Mouse (Mus musculus) lung, adult 2 months (tissue): ENCODE data around the gene Pot1a. TPM values are rescaled to one million over a fixed set of nuclear protein-coding genes. Genes with fewer than 3 reads are reported as not detected.

ENCODE experiments used
- DNase-seq: peaks from one replicate; pipeline ENCODE4 v3.0.0; 2022
- H3K4me1 ChIP-seq: fragments of 200-500 bp; 2 replicates; pipeline ENCODE4 v1.6.1; 2011; ENCODE audit warnings: low read length; ENCODE audit not compliant: control insufficient read depth, insufficient read depth
- H3K4me3 ChIP-seq: fragments of 200-500 bp; replicated peaks from 2 replicates; pipeline ENCODE3; 2011; ENCODE audit warnings: low read depth, mild to moderate bottlenecking, control low read depth, low read length; ENCODE audit errors: extremely low read depth
- CTCF ChIP-seq: fragments of 200-500 bp; IDR thresholded peaks from 2 replicates; pipeline ENCODE4 v1.5.1; 2011; ENCODE audit warnings: mild to moderate bottlenecking, low read length, control low read depth; ENCODE audit not compliant: insufficient read depth
- POLR2A ChIP-seq: fragments of 200-500 bp; IDR thresholded peaks from 2 replicates; pipeline ENCODE4 v1.6.1; 2011; ENCODE audit warnings: low read depth, mild to moderate bottlenecking, control low read depth, low read length, borderline replicate concordance; ENCODE audit errors: extremely low read depth
- WGBS: fragments of 180-500 bp; shearing (Covaris S2); methylation state at CpG from one replicate; pipeline ENCODE4 v1.1.7; 2018; 5-methylcytosine and 5-hydroxymethylcytosine counted together
- polyA plus RNA-seq: library from polyadenylated mRNA; depleted of rRNA; stranded (reverse); fragments of >200 nt; gene quantifications from 2 replicates; pipeline ENCODE4 v1.2.3, GENCODE M21; 2012; rRNA removed

The Pot1a gene
- polyA plus RNA-seq, 1 experiment: 6.4 TPM

GRCm38 (mm10) chr6:25736533-25736932 is 72.5 kb downstream of the Pot1a start:
- H3K4me1 ChIP-seq: no peaks in the 10 kb centered on the region
- no peak for DNase-seq
- no peak for TF ChIP-seq POLR2A
- TF ChIP-seq CTCF: no peak
- no peak overlapping the region for H3K4me3 ChIP-seq

GRCm38 (mm10) chr6:25726560-25726959 is 82.5 kb downstream of the Pot1a start:
- 79% methylated on average over 1 of the region's 1 CpGs for WGBS
- no peak overlapping the region for H3K4me3 ChIP-seq
- TF ChIP-seq POLR2A: no peak
- no peak for TF ChIP-seq CTCF
- no peaks in the 10 kb centered on the region for H3K4me1 ChIP-seq
- no peak for DNase-seq

- H3K4me1 ChIP-seq: no peaks in the 10 kb centered on the region
- 23% methylated on average over 2 of the region's 2 CpGs for WGBS
- H3K4me3 ChIP-seq: no peak overlapping the region
- no peak for DNase-seq
- no peak for TF ChIP-seq CTCF
- TF ChIP-seq POLR2A: no peak
Measured at GRCm38 (mm10) chr6:25710601-25711000, 98.4 kb downstream of the Pot1a start.

DNA sequence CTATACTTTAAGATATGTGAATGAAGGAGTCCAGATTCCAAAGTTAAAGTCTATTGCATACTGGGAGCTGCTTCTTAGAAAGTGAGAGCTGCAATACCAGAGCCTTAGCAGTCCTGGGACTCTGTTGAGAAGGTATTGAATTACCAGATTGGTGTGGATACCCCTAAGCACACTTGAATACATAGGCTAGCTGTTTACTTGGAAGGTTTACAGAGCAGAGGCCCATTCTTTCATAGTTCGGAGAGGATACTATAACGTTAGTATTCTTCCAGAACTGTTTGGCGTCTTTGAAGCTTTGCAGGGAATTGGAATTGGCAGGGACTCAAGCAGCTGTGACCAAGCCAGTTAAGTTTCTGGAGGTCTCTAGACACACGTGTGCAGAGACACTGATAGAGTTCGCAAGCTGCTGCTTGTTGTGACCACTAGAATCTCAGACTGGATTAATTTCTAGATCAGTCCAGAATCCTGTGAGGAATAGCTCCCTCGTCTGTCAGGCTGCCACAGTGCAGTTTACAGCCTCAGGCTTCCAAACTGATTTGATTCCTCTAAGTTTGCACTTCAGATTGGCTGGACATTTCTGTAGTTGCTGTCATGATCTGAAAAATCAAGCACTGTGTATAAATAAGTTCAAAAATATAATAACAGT is 99.7 kb downstream of the Pot1a start:
- TF ChIP-seq POLR2A: no peak
- TF ChIP-seq CTCF: no peak
- H3K4me3 ChIP-seq: no peak overlapping the region
- H3K4me1 ChIP-seq: no peaks in the 10 kb centered on the region
- WGBS: 32% methylated on average over 6 of the region's 6 CpGs
- no peak for DNase-seq

GRCm38 (mm10) chr6:25699956-25700355 is 109.1 kb downstream of the Pot1a start:
- no peak overlapping the region for H3K4me3 ChIP-seq
- no peaks in the 10 kb centered on the region for H3K4me1 ChIP-seq
- WGBS: 31% methylated on average over 2 of the region's 2 CpGs
- no peak for DNase-seq
- no peak for TF ChIP-seq POLR2A
- no peak for TF ChIP-seq CTCF

Other genes starting within 250 kb of the Pot1a start
- gene Gpr37, start 118.5 kb downstream of the Pot1a start, polyA plus RNA-seq: 0.06 and 0.09 TPM in 2 replicates